Mouse (Mus musculus): ENCODE results near the gene Il12rb1.
A peak's percentile ranks its signal among the peaks of the same experiment; 100 is the strongest.

Il12rb1 gene

GRCm38 (mm10) chr8:70773833-70774232 lies 34.4 kb upstream of the Il12rb1 start:
- peak; percentile 82 for DNase-seq (ENCODE audit: low spot score)

- no peak for DNase-seq (ENCODE audit: low spot score)
Measured at GRCm38 (mm10) chr8:70774740-70775139, 33.5 kb upstream of the Il12rb1 start.

- no peak for DNase-seq (ENCODE audit: low spot score)
Measured at GRCm38 (mm10) chr8:70775227-70775626, 33.0 kb upstream of the Il12rb1 start.

DNA sequence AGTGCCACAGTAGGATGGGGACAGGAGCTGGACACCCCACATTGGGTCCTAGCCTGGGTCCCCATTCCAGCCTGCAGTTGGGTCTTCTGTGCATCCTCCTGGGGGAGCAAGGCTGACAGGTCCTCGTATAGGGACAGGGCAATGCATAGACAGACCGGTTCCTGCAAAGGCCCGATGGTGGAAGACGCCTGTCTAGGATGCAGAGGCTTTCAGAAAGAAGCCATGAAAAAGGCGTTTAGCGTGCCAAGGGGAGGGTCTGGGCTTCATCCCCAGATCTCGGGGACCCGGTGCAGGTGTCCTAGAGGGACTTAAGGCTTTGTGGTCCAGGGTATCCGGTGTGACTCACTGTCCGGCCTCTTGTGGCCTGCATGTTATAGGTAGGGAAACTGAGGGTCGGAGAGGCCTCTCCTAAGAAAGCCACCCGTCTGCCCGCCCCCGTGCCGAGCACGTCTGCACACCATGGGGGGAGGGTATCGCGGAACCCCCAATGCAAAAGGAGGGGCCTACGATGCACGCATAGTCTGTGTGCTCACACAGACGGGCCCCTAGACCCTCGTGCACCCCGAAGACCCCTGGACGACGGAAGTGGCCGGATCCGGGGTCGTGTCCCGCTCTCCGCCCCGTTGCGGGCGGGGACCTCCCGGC lies 32.3 kb upstream of the Il12rb1 start:
- DNase-seq (ENCODE audit: low spot score), result no peak

DNA sequence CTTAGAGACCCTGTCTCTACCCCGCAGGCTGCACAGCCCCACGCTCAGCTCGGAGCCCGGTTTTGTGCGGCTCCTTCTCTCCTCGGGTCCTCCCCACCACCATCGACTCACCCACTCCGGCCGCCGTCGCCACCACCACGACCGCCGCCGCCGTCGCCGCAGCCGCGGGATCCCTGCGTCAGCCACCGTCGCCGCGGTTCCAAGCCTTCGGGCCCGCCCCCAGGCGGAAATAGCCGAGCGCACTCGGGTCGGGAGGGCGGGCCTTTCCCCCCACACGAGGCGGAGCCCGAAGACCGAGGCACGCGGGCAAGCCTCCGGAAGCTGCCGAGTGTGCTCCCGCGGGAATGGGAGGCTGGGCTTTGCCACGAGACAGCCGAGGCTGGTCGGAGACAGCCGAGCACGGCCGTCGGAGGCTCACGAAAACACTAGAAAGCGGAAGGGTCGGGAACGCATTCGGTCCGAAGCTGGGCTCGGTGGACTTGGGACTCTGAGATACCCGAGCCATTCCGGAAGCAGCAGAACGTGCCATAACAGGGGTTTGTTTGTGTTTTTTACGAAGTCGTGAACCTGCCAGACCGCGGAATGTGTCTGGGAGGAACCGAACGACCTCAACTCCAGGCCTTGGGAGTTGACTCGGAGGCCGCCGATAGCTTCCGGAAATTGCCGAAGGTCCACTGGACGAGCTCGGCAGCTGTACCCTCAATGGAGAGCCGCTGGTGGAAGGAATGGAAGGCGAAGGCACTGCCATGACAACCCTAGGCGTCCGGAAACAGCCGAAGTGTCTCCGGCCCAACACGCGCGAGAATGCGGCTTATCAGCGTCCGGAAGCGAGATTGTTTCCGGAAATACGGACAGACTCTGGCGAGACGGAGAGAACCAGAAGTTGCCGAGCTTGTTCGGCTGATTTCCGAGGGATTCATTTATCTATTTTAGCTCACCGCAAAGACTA lies 31.5 kb upstream of the Il12rb1 start, which contains the start of gene Pik3r2:
Gene Pik3r2, minus strand, starts transcription at position 218 of the 949 bp plus-strand sequence.
- peak; percentile 98 for DNase-seq (ENCODE audit: low spot score)

DNA sequence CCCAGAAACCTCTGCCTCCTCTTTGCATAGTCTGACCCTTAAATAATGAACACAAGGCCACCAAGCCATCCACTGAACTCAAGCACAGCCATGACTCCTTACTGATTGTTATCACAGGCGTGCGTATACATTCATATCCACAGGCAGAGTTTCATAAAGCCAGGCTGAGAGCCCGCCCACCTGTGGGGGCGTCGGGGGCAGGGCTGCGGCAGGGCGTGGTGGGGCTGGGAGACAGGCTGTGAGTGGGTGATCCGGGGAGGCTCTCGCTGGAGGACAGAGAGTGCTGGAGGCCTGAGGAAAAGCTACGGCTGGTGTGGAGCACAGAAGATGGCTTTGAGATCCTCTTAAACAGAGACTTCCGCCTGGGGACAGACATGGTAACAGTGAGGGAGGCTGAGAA lies 28.2 kb upstream of the Il12rb1 start:
- no peak for DNase-seq (ENCODE audit: low spot score)

- DNase-seq (ENCODE audit: low spot score), result no peak
Measured at GRCm38 (mm10) chr8:70786291-70787050, 21.8 kb upstream of the Il12rb1 start.

DNA sequence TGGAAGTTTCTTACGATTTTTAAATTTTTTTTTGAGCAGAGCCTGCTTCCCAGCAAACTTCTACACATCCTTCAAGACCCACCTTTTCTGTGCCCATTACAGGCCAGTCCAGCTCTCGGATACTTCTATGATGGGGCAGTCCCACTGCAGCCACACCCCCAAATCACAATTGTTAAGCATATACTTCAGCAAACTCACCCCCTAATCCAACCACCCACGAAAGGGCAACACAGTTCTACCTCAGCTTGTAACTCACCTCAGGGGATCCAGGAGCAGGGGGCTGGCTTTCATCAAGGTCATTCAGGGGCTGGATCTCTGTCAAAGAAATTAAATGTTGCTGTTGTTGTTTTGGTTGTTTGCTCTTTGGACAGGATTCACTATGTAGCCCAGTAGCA lies 21.2 kb upstream of the Il12rb1 start:
- no peak for DNase-seq (ENCODE audit: low spot score)

GRCm38 (mm10) chr8:70787941-70788667 lies 20.1 kb upstream of the Il12rb1 start:
- DNase-seq (ENCODE audit: low spot score), result peak; percentile 73

- no peak for DNase-seq (ENCODE audit: low spot score)
Measured at GRCm38 (mm10) chr8:70789046-70789445, 19.2 kb upstream of the Il12rb1 start.

DNA sequence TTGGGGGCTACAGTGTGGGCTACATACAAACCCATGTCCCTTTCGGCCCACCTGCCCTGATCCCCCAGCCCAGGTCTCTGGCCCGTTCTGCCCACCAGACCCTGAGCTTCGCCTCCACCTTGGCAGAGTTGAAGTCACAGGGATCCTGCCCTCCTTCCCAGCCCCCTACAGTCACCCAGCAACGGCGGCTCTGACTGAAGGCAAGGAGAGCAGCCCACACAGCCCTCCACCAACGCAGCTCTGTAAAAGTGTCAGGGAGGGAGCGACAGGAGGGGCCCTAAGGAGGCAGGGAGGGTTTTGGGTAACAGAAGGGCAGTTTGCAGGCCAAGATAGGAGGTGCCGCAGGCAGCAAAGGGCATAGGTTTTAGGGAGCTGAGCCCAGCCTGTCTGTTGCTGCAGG lies 17.4 kb upstream of the Il12rb1 start:
- no peak for DNase-seq (ENCODE audit: low spot score)

GRCm38 (mm10) chr8:70791294-70791701 lies 17.0 kb upstream of the Il12rb1 start:
- no peak for DNase-seq (ENCODE audit: low spot score)

- peak; percentile 98 for DNase-seq (ENCODE audit: low spot score)
Measured at GRCm38 (mm10) chr8:70791975-70792691, 16.1 kb upstream of the Il12rb1 start.

DNA sequence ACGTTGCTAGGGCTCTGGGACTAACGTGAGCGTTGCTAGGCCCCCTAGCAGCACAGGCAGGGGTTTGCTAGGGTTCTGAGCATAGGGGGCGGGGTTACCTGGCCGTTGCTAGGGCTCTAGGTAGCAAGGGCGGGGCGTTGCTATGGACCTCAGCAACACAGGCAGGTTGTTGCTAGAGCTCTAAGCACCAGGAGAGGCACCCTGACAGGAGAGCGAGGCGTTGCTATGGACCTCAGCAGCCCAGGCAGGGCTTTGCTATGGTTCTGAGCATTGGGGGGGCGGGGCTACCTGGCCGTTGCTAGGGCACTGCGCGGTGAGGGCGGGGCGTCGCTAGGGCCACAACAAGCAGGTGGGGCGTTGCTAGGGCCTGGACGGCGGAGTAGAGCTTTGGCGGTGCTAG lies 15.5 kb upstream of the Il12rb1 start:
- peak; percentile 84 for DNase-seq (ENCODE audit: low spot score)

- DNase-seq (ENCODE audit: low spot score), result no peak
Measured at GRCm38 (mm10) chr8:70794215-70794614, 14.0 kb upstream of the Il12rb1 start.

DNA sequence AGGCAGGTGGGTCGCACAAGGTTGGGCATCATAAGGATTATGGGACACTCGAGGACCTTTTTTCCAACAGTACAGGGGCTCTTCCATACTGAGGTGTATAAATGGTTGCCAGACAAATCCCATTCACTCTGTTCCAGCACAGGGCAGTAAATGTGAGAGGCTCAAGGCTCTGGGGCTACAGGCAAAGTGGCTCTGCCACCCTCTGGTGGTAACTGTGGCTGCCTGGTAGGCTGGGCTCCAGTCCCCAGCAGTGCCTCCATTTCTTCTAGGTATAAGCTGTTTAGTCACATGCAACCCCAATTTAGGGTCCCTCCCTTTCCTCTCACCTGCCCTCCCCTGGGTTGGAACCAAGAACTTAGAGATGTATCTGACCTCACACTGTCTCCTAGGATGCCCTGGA lies 12.9 kb upstream of the Il12rb1 start:
- DNase-seq (ENCODE audit: low spot score), result no peak

- DNase-seq (ENCODE audit: low spot score), result no peak
Measured at GRCm38 (mm10) chr8:70796403-70797080, 11.7 kb upstream of the Il12rb1 start.

GRCm38 (mm10) chr8:70797081-70798070 lies 10.9 kb upstream of the Il12rb1 start:
- DNase-seq (ENCODE audit: low spot score), result peak; percentile 90

GRCm38 (mm10) chr8:70798281-70798680 lies 10.0 kb upstream of the Il12rb1 start:
- peak; percentile 61 for DNase-seq (ENCODE audit: low spot score)

Data from urinary bladder, postnatal 14 days (tissue).